Mouse (Mus musculus): ENCODE data around the gene Odf3l1.

Gene Odf3l1

DNA sequence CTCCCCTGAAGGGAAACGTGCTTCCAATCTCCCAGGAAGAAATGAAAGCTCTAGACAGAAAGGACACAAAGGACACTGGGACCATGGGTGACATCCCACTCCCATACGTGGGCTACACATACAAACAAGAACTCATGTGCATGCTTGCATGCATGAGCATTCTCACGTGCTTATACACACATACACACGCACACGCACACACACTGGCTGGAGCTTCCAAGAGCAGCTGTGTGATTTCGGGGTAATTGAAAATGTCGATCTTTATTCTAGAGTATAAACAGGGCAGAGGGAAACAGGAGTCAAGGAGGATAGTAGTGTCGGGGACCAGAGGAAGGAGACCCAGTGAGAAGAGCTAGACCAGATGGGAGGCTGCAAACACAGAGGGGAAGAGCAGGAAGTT is 19.8 kb downstream of the Odf3l1 start:
- no peak for ATAC-seq (ENCODE audit: low TSS enrichment)

DNA sequence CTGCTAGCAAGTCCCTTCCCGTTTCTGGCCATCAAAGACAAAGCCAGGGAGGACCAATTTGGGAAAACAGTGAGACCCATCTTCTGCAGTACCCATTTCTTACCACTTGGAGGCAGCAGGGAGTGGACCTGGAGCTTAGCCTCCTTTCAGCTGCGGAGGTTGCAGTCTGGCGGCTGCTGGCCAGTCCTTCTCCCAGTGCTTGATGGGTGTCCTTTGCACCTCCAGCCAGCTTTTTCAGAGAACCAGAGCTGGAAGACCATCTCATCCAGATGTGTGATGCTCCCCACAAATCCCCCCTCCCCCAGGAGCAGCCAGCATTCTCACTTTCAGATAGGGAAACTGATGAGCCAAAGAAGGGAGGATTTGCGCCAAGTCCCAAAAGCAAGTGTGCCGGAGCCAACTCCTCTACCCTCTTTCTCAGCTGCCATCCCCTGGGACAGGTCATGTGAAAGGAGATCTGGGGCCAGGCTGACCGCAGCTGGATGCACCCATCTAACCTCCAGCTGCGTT is 20.7 kb downstream of the Odf3l1 start:
- ATAC-seq (ENCODE audit: low TSS enrichment): peak; percentile 76

DNA sequence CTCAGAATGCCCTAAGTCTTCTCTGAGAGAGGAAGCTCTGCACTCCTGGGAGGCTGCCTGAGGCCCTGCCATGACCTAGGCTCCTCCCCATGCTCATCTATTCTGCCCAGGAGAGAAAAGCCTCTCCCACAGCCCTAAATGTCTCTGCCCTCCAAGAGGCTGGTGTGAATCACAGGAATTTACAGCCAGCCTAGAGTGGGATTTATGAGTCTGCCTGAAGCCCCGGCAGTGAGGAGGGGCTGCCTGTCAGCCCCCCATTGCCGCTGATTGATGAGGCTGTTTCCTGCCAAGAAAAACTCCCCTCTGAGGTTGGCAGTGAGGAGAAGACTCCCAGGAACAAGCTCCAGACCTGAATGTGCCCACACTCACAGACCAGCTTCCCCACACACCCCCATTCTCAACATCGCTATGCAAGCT is 22.2 kb downstream of the Odf3l1 start:
- ATAC-seq (ENCODE audit: low TSS enrichment): no peak

DNA sequence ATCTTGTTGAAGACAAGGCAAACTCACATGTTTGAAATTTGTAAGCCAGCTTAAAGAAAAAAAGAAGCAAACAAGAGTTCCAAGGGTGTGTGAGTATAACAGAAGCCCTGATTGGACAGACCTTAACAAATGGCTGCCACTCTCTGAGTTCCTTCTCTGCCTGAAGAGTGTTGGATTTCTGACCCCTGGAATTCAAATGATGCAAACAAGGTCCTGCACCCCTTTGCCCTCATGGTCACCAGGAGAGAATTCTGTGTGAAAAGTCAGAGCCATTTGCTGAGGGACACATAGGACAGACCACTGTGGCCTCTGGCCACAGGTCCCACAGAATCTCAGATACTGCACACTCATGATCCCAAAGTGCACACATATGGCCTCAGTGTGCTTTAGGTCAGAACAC is 22.6 kb downstream of the Odf3l1 start:
- no peak for ATAC-seq (ENCODE audit: low TSS enrichment)

DNA sequence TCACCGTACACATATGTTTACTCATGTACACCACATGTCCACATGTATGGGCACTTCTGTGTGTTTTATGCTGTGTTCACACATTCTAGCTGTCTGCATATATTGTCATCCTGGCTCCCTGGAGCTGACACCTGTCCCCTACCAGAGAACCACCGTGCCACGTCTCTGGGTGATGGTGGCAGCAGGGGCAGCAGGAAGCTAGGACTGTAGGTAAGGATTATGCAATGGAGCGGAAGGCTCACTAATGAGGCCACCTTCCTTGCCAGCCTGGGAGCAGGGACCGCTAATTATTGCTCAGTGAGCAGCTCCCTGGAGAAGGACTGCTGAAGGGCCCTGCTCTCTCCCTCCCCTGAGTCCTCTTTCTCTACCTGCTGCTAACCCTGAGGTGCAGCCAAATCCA is 23.8 kb downstream of the Odf3l1 start:
- ATAC-seq (ENCODE audit: low TSS enrichment): no peak

DNA sequence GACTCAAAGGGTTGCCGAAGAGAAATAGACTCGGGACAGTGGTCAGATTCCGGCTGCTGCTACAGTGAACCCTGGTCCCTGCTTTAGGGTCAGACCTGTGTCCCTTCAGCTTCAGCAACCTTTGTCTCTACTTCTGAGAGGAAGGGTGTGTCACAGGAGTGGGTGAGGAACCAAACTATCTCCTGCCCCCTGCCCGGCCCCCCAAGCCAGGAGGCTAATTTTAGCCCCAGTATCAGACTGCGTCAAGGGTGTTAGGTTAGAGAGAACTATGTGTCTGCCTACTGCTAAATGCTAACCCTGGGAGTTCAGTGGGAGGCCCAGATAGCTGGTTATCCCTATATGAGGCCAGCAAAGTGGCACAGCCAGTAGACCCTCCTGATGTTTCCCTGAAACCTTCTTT is 29.3 kb downstream of the Odf3l1 start:
- ATAC-seq (ENCODE audit: low TSS enrichment): no peak

DNA sequence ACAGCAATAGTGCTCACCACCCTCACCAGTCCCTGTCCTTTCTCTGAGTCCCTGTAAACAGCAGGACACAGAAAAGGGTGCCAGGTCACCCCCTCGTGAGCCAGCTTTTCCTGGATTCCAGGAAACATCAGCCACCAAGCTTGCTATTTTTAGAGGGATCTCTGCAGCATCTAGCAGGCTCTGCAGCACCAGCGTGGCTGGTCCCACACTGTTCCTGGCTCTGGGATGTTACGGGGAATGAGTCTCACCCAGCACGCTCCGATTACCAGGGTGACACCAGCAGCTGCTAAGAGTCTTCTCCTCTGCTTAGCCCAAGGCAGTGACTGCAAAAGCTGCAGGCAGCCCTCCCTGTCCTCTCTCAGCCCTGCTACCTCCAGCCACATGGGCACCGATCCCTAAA is 31.6 kb downstream of the Odf3l1 start:
- ATAC-seq (ENCODE audit: low TSS enrichment): peak; percentile 85

DNA sequence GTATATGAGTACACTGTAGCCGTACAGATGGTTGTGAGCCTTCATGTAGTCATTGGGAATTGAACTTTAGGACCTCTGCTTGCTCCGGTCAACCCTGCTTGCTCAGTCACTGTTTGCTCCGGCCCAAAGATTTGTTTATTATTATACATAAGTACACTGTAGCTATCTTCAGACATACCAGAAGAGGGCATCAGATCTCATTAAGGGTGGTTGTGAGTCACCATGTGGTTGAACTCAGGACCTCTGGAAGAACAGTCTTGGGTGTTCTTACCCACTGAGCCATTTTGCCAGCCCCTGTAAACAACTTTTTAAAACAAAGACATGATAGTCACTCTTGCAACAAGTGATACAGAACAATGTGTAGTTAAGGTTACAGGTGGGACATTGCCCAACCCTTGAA is 32.6 kb downstream of the Odf3l1 start:
- ATAC-seq (ENCODE audit: low TSS enrichment): no peak

DNA sequence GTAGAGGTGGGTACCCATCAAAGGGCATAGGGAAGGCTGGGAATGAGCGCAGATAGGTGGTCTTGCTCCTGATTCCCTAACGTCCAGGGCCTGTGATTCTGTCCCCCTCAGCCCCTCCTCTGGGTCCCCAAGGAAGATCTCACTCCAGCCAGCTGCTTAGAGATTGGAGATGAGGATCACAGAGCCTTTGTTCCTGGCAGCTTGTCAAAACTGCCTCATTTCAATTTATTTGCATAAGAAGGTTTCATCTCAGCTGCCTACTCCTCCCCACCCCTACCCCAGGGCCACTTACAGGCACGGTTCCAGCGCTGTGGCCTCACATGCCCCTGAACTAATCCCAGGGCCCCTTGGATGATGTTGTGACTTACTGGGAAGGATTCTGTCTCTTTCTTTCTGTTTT is 34.3 kb downstream of the Odf3l1 start:
- ATAC-seq (ENCODE audit: low TSS enrichment): peak; percentile 62; the same call in 1 of the 2 replicates

DNA sequence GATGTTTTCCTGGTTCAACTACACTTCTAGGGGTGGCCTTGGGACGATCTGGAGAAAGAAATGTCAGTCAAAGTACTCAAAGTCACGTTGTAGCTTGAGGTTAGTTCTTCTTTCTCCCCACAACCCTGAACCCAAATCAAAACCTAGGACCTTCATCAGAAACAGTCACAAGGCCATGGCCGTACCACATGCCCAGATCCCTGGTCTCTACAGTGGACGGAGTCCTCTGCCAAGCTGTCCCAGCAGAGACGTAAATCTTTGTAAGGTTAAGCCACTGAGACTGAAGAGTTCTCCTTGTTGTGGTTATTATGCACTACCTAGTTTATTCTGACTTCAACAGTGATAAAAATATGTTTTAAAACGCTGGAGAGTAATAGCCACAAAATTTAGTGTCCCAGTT is 35.6 kb downstream of the Odf3l1 start:
- no peak for ATAC-seq (ENCODE audit: low TSS enrichment)

DNA sequence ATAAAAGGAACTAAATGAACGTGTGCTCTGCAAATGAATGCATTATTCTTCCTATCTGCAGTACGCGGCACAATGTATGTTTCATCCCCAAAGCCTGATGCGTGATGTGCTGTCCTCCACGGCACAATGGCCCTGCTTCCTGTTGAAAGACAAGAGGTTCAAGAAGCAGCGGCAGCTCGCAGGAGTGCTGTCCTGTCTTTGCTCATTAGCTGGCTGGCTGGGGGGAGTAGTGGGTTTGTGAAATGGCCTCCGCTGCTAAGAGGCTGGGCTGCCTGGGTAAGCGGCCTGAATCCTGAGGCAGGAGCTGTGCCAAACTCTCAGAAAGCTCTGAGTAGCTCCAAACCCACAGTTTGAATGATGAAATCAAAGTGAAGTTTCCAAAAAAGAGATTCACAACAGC is 36.3 kb downstream of the Odf3l1 start:
- no peak for ATAC-seq (ENCODE audit: low TSS enrichment)

DNA sequence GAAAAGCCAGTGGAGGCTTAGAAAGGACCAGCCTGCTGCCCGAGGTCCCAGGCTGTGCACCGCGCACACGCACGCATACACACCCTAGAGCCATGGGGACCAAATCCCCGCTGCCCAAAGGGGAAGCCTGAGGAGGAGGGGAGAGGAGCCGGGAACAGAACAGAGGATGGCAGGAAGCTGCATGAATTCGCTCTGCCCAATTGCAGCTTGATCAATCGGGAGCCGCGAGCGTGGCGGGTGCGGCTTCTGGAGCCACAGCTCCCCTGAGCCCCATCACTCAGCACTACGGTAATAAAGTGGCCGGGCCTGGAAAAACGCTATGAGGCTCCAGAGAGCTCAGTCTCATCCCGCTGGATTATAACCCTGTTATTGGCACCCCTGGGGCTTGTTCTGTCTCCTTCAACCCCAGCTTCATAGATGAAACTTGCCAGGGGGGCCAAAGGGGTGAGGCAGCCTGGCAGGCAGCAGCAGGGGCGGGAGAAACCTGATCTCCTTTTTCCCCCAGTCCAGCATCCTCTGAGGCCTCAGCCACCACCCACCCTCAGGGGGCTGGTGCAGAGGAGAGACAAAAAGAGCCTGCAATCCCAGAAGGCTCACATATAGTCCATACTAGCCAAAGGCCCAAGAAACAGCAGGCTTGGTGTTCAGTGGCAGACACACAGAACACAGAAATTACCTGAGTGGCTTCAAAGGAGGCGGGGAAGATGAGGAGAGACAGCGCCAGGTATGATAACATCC is 38.8 kb downstream of the Odf3l1 start:
- ATAC-seq (ENCODE audit: low TSS enrichment): peak; percentile 23; the same call in 1 of the 2 replicates

DNA sequence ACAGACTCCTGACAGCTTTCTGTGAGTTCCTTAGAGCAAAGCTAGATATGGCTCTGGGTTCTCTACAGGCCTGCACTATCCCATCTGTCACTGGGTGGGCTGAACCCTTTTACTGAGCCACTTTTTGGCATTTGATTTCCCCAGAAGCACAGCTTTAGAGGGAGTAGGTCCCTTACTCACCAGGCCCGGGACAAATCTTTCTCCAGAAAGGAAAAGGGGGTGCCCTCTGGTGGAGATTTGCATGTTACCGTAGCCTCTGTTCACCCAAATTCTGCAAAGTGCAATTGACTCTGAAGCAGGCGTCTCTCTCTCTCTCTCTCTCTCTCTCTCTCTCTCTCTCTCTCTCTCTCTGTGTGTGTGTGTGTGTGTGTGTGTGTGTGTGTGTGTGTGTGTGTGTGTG is 39.6 kb downstream of the Odf3l1 start:
- peak; percentile 87 for ATAC-seq (ENCODE audit: low TSS enrichment)

DNA sequence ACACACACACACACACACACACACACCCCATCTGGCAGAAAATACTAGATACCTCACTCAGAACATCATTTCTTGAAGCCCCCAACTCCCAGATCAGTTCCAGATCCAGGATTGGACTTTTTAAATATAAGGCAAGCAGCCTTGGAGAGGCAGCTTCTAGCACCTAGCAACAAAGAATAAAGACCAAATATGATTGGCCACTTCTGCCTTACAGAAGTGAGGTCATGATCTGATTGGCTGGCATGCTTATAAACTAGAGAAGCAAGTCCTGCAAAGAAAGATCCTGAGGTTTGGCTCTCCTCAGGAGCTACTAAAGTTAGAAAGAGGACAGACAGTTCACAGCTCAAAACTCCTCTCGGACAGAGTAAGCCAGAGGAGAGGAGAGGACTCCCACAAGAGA is 53.6 kb downstream of the Odf3l1 start:
- 0 out of 2 replicates have a peak, but pooled peaks have one; percentile 50 for ATAC-seq (ENCODE audit: low TSS enrichment)

DNA sequence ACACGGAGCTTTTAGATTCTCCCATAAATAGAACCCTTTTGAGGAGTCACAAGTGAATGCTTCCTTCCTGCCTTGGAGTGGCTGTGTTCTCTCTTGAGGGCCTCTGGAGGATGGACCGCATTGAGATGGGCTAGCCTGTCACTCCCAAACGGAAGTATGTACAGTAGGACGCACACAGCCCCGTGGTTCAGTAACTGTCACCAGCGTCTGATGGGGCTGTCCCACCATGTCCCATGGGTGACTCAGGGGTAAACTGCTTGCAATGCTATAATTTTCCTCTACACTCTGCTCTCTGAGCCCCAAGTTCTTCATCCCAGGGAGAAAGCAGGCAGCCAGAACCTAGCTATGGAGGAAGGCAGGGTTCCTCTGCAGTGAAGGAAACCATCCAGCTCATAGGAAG is 56.5 kb downstream of the Odf3l1 start:
- ATAC-seq (ENCODE audit: low TSS enrichment): no peak

DNA sequence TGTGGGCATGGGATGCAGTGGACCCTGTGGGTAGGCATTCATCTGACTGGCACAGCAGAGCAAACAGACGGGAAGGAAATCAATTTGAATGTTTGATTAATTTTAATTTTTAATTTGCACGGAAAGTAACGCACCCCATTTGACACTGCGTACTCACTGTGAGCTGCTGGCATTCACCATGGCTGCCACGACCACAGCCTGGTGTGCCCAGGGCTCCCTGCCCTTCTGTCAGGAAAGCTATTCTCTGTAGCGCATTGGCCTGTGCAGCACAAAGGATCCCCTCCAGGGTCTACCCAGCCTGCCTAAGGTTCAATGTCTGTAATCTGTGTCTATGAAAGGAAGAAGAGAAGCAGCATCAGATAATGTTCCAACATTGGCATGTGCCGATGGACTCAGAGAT is 61.3 kb downstream of the Odf3l1 start:
- no peak for ATAC-seq (ENCODE audit: low TSS enrichment)

All from frontal cortex, adult (tissue).